Mouse (Mus musculus): ENCODE measurements at regions not wholly inside any gene's neighbourhood (a gene's known extent, or its start where the extent isn't known, plus 50 kb on each side); places are given as distances from the start of the nearest gene placed in this dataset. TPM values are rescaled to one million over a fixed set of nuclear protein-coding genes. Genes with fewer than 3 reads are reported as not detected.

DNA sequence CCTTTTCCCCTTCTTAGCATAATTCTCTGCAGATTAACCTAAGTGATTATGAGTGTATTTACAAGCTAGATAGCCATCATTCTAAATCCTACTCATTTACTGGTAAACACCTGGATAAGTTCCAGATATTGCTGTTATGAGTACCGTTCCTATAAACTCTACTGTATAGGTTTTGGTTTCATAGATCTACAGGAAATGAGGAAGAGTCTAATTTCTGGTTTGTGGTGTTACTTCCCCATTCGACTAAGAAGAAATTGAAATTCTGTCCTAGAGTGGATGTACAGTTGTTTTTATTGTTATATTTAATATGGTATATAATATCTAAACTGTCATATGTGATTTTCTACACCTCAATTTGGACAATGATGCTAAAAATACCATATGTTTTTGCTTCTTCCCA is 69.4 kb upstream of the Gm11146 start:
- H3K27ac ChIP-seq (ENCODE audit: low read length): no peak overlapping the region
- 91% methylated on average over 2 of the region's 2 CpGs for WGBS

DNA sequence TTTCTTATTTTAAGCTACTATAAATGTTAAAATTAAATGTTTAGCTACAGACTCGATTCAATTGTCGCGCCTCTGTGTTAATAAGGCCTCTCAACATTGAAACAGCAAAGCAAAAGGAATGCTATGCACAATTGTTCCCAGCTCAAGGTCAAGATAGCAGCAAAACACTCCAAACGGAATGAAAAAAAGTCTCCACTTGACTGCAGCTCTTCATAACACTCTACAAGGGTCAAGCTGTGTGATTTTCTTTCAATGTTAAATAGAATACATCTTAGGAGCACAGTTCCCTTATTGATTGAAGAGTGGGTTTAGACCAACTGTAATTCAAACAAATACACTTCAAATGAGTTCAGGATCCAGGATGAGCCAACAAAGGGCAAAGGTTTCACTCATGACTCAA is 63.9 kb upstream of the Gm11146 start:
- H3K27ac ChIP-seq (ENCODE audit: low read length): no peak overlapping the region
- no peak overlapping the region for H3K9ac ChIP-seq (replicated peaks; ENCODE audit: low read depth, low read length)
- no peak overlapping the region for H3K4me2 ChIP-seq (replicated peaks; ENCODE audit: low read depth, low read length)
- H3K4me1 ChIP-seq (ENCODE audit: control insufficient read depth, insufficient read depth, low read length): peaks cover 7% of the 10 kb centered on the region; the same call in 1 of the 2 replicates
- no peaks in the 10 kb centered on the region for H3K27me3 ChIP-seq (ENCODE audit: control insufficient read depth, insufficient read depth, low read length)
- H3K4me3 ChIP-seq (ENCODE audit: low read depth, low read length): no peak overlapping the region
- no peaks in the 10 kb centered on the region for H3K9me3 ChIP-seq (ENCODE audit: control insufficient read depth, low read depth, low read length)
- H3K36me3 ChIP-seq (ENCODE audit: control insufficient read depth, insufficient read depth, low read length): no peaks in the 10 kb centered on the region
- no peak for ATAC-seq (ENCODE audit: insufficient number of reproducible peaks, insufficient read depth, low FRiP score, low read depth)
- WGBS: 83% methylated on average over 4 of the region's 4 CpGs

More for the DNA sequence above, 69.4 kb upstream of the Gm11146 start:
- no peaks in the 10 kb centered on the region for H3K27me3 ChIP-seq (ENCODE audit: control insufficient read depth, insufficient read depth, low read length)
- no peak overlapping the region for H3K4me2 ChIP-seq (replicated peaks; ENCODE audit: low read depth, low read length)
- H3K4me1 ChIP-seq (ENCODE audit: control insufficient read depth, insufficient read depth, low read length): no peaks in the 10 kb centered on the region
- no peaks in the 10 kb centered on the region for H3K9me3 ChIP-seq (ENCODE audit: control insufficient read depth, low read depth, low read length)
- H3K4me3 ChIP-seq (ENCODE audit: low read depth, low read length): no peak overlapping the region
- no peak for ATAC-seq (ENCODE audit: insufficient number of reproducible peaks, insufficient read depth, low FRiP score, low read depth)
- H3K9ac ChIP-seq (replicated peaks; ENCODE audit: low read depth, low read length): no peak overlapping the region
- no peaks in the 10 kb centered on the region for H3K36me3 ChIP-seq (ENCODE audit: control insufficient read depth, insufficient read depth, low read length)

DNA sequence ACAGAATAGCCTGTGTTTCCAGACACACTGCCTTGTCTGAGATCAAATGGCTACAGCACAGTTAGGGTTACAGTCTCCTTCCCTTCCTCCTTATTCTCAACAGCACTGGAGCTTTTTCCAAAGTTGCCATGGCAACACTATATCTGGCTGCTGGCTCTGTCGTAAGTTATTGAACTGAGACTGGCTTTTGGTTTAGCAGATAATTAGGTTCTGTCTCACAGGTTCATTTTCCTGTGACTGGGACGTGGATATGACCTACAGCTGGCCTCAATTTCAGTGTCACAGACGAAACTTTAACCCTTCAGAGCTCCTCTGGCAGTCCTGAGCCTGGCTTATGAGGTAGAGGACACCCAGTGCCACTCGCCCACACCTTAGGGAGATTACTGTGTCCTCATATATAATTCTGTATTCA is 60.2 kb upstream of the Gm11146 start:
- no peak overlapping the region for H3K27ac ChIP-seq (ENCODE audit: low read length)
- H3K4me2 ChIP-seq (replicated peaks; ENCODE audit: low read depth, low read length): no peak overlapping the region
- ATAC-seq (ENCODE audit: insufficient number of reproducible peaks, insufficient read depth, low FRiP score, low read depth): no peak
- H3K4me3 ChIP-seq (ENCODE audit: low read depth, low read length): no peak overlapping the region
- no peak overlapping the region for H3K9ac ChIP-seq (replicated peaks; ENCODE audit: low read depth, low read length)
- H3K4me1 ChIP-seq (ENCODE audit: control insufficient read depth, insufficient read depth, low read length): peaks cover 7% of the 10 kb centered on the region; the same call in 1 of the 2 replicates
- 23% methylated on average over 4 of the region's 4 CpGs for WGBS
- no peaks in the 10 kb centered on the region for H3K36me3 ChIP-seq (ENCODE audit: control insufficient read depth, insufficient read depth, low read length)
- no peaks in the 10 kb centered on the region for H3K27me3 ChIP-seq (ENCODE audit: control insufficient read depth, insufficient read depth, low read length)
- no peaks in the 10 kb centered on the region for H3K9me3 ChIP-seq (ENCODE audit: control insufficient read depth, low read depth, low read length)

DNA sequence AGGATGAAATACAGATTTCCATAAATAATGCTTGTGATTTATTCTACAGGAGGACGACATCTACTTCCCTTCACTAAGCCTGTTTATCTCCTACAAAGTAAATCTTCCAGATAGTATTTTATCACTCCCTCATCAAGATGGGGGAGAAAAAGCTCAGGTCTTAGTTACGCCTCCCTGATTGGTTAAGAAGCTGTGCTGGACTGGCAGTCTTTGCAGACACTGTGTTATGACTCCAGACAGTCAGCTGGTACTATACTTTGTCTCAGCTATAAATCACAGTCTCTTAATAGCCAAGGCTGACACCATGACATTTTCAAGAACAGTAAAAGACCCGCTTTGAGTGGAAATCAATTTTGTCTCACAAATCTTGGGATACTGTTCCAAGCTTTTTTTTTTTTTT is 51.4 kb upstream of the Gm11146 start:
- ATAC-seq (ENCODE audit: insufficient number of reproducible peaks, insufficient read depth, low FRiP score, low read depth): no peak; the same call in 1 of the 2 replicates

More for the DNA sequence above, 51.4 kb upstream of the Gm11146 start:
- Histone ChIP-seq H3K4me3 (ENCODE audit: low read depth, low read length) (no peak overlapping the region), H3K36me3 (ENCODE audit: control insufficient read depth, insufficient read depth, low read length) (no peaks in the 10 kb centered on the region), H3K27ac (ENCODE audit: low read length) (no peak overlapping the region), H3K4me2 (replicated peaks; ENCODE audit: low read depth, low read length) (no peak overlapping the region), H3K4me1 (ENCODE audit: control insufficient read depth, insufficient read depth, low read length) (0 out of 2 replicates have a peak, but pooled peaks cover 2% of the 10 kb centered on the region), H3K27me3 (ENCODE audit: control insufficient read depth, insufficient read depth, low read length) (no peaks in the 10 kb centered on the region), H3K9me3 (ENCODE audit: control insufficient read depth, low read depth, low read length) (no peaks in the 10 kb centered on the region), H3K9ac (replicated peaks; ENCODE audit: low read depth, low read length) (no peak overlapping the region)
- 27% methylated on average over 3 of the region's 3 CpGs for WGBS

Small RNAs in the stretch of these regions (microRNA-seq; reads per million reads assigned to microRNA genes)
- not detected for gene Gm25025

Measured in stomach, embryonic 14.5 days (tissue).